Mouse (Mus musculus): ENCODE results near the gene Pfdn4.

The Pfdn4 gene

GRCm38 (mm10) chr2:170494784-170495710 lies 1.2 kb upstream of the Pfdn4 start:
- no peak for DNase-seq (ENCODE audit: inconsistent age in 2 of 2, low spot score in 1 of 2)

- peak; percentile 82 to 93 for DNase-seq (ENCODE audit: inconsistent age in 2 of 2, low spot score in 1 of 2)
Measured at GRCm38 (mm10) chr2:170497091-170497566, 901 bp downstream of the Pfdn4 start, which contains the start of gene Cyp24a1. Gene Cyp24a1 (minus strand): TSS chr2:170497145.

GRCm38 (mm10) chr2:170498011-170498410 lies 1.8 kb downstream of the Pfdn4 start:
- DNase-seq (ENCODE audit: inconsistent age in 2 of 2, low spot score in 1 of 2) = peak in 1 of 2 experiments; percentile 55

GRCm38 (mm10) chr2:170503343-170503742 lies 7.1 kb downstream of the Pfdn4 start:
- DNase-seq (ENCODE audit: inconsistent age in 2 of 2, low spot score in 1 of 2) = peak in 1 of 2 experiments; percentile 43

GRCm38 (mm10) chr2:170503983-170504382 lies 7.8 kb downstream of the Pfdn4 start:
- no peak for DNase-seq (ENCODE audit: inconsistent age in 2 of 2, low spot score in 1 of 2)

- DNase-seq (ENCODE audit: inconsistent age in 2 of 2, low spot score in 1 of 2) = peak; percentile 77 to 94
Measured at GRCm38 (mm10) chr2:170507734-170508133, 11.5 kb downstream of the Pfdn4 start.

GRCm38 (mm10) chr2:170508821-170509220 lies 12.6 kb downstream of the Pfdn4 start:
- peak; percentile 87 to 97 for DNase-seq (ENCODE audit: inconsistent age in 2 of 2, low spot score in 1 of 2)

GRCm38 (mm10) chr2:170511073-170511891 lies 15.1 kb downstream of the Pfdn4 start:
- DNase-seq (ENCODE audit: inconsistent age in 2 of 2, low spot score in 1 of 2) = peak; percentile 90 to 97

- DNase-seq (ENCODE audit: inconsistent age in 2 of 2, low spot score in 1 of 2) = no peak
Measured at GRCm38 (mm10) chr2:170513756-170514155, 17.5 kb downstream of the Pfdn4 start.

GRCm38 (mm10) chr2:170520321-170520971 lies 24.2 kb downstream of the Pfdn4 start:
- DNase-seq (ENCODE audit: inconsistent age in 2 of 2, low spot score in 1 of 2) = peak; percentile 31 to 76

- DNase-seq (ENCODE audit: inconsistent age in 2 of 2, low spot score in 1 of 2) = no peak
Measured at GRCm38 (mm10) chr2:170526513-170526912, 30.3 kb downstream of the Pfdn4 start.

GRCm38 (mm10) chr2:170528061-170528460 lies 31.8 kb downstream of the Pfdn4 start:
- DNase-seq (ENCODE audit: inconsistent age in 2 of 2, low spot score in 1 of 2) = no peak

- DNase-seq (ENCODE audit: inconsistent age in 2 of 2, low spot score in 1 of 2) = no peak
Measured at GRCm38 (mm10) chr2:170529766-170530165, 33.5 kb downstream of the Pfdn4 start.

- DNase-seq (ENCODE audit: inconsistent age in 2 of 2, low spot score in 1 of 2) = no peak
Measured at GRCm38 (mm10) chr2:170530256-170530655, 34.0 kb downstream of the Pfdn4 start.

- DNase-seq (ENCODE audit: inconsistent age in 2 of 2, low spot score in 1 of 2) = no peak
Measured at GRCm38 (mm10) chr2:170534116-170534802, 38.0 kb downstream of the Pfdn4 start.

GRCm38 (mm10) chr2:170534803-170535174 lies 38.6 kb downstream of the Pfdn4 start:
- no peak for DNase-seq (ENCODE audit: inconsistent age in 2 of 2, low spot score in 1 of 2)

GRCm38 (mm10) chr2:170535841-170536240 lies 39.6 kb downstream of the Pfdn4 start:
- no peak for DNase-seq (ENCODE audit: inconsistent age in 2 of 2, low spot score in 1 of 2)

GRCm38 (mm10) chr2:170539211-170539610 lies 43.0 kb downstream of the Pfdn4 start:
- DNase-seq (ENCODE audit: inconsistent age in 2 of 2, low spot score in 1 of 2) = no peak

- no peak for DNase-seq (ENCODE audit: inconsistent age in 2 of 2, low spot score in 1 of 2)
Measured at GRCm38 (mm10) chr2:170543625-170544024, 47.4 kb downstream of the Pfdn4 start.

GRCm38 (mm10) chr2:170544159-170544558 lies 47.9 kb downstream of the Pfdn4 start:
- no peak for DNase-seq (ENCODE audit: inconsistent age in 2 of 2, low spot score in 1 of 2)

Data from adrenal gland, adult (tissue).